Mouse (Mus musculus): ENCODE measurements around the gene Olfr463. TPM values are rescaled to one million over a fixed set of nuclear protein-coding genes. Genes with fewer than 3 reads are reported as not detected.

Olfr463 gene
- polyA plus RNA-seq, 1 experiment from 2014 or later, result not detected

GRCm38 (mm10) chr11:87859273-87859672 is 37.9 kb downstream of the Olfr463 start:
- Histone ChIP-seq H3K36me3 (ENCODE audit: control insufficient read depth, insufficient read depth, low read length) (0 out of 2 replicates have a peak, but pooled peaks cover 7% of the 10 kb centered on the region), H3K9me3 (ENCODE audit: control insufficient read depth, low read length) (no peaks in the 10 kb centered on the region), H3K9ac (replicated peaks; ENCODE audit: low read depth, low read length) (no peak overlapping the region), H3K4me2 (ENCODE audit: low read depth, low read length) (no peak overlapping the region), H3K4me3 (ENCODE audit: low read depth, low read length) (no peak overlapping the region), H3K4me1 (ENCODE audit: control insufficient read depth, insufficient read depth, low read length) (no peaks in the 10 kb centered on the region), H3K27ac (ENCODE audit: low read depth, low read length) (no peak overlapping the region), H3K27me3 (ENCODE audit: control insufficient read depth, insufficient read depth, low read length) (no peaks in the 10 kb centered on the region)
- no peak for ATAC-seq (ENCODE audit: low read depth)
- 92% methylated on average over 11 of the region's 11 CpGs for WGBS

- Histone ChIP-seq H3K9me3 (ENCODE audit: control insufficient read depth, low read length) (no peaks in the 10 kb centered on the region), H3K4me2 (ENCODE audit: low read depth, low read length) (no peak overlapping the region), H3K4me1 (ENCODE audit: control insufficient read depth, insufficient read depth, low read length) (0 out of 2 replicates have a peak, but pooled peaks cover 3% of the 10 kb centered on the region), H3K4me3 (ENCODE audit: low read depth, low read length) (no peak overlapping the region), H3K9ac (replicated peaks; ENCODE audit: low read depth, low read length) (no peak overlapping the region), H3K27ac (ENCODE audit: low read depth, low read length) (no peak overlapping the region), H3K27me3 (ENCODE audit: control insufficient read depth, insufficient read depth, low read length) (no peaks in the 10 kb centered on the region), H3K36me3 (ENCODE audit: control insufficient read depth, insufficient read depth, low read length) (0 out of 2 replicates have a peak, but pooled peaks cover 7% of the 10 kb centered on the region)
- ATAC-seq (ENCODE audit: low read depth), result no peak
- WGBS, result 96% methylated on average over 7 of the region's 7 CpGs
Measured at GRCm38 (mm10) chr11:87854550-87854949, 42.6 kb downstream of the Olfr463 start.

GRCm38 (mm10) chr11:87853597-87853954 is 43.6 kb downstream of the Olfr463 start:
- H3K4me3 ChIP-seq (ENCODE audit: low read depth, low read length), result peak overlapping the region; percentile 51
- H3K27ac ChIP-seq (ENCODE audit: low read depth, low read length), result peak overlapping the region; percentile 41; the same call in 1 of the 2 replicates
- H3K27me3 ChIP-seq (ENCODE audit: control insufficient read depth, insufficient read depth, low read length), result no peaks in the 10 kb centered on the region
- peak; percentile 25; the same call in 1 of the 2 replicates for ATAC-seq (ENCODE audit: low read depth)
- peak overlapping the region; percentile 43 for H3K9ac ChIP-seq (replicated peaks; ENCODE audit: low read depth, low read length)
- H3K36me3 ChIP-seq (ENCODE audit: control insufficient read depth, insufficient read depth, low read length), result 0 out of 2 replicates have a peak, but pooled peaks cover 7% of the 10 kb centered on the region
- H3K4me1 ChIP-seq (ENCODE audit: control insufficient read depth, insufficient read depth, low read length), result 0 out of 2 replicates have a peak, but pooled peaks cover 3% of the 10 kb centered on the region
- H3K4me2 ChIP-seq (ENCODE audit: low read depth, low read length), result peak overlapping the region; percentile 63
- no peaks in the 10 kb centered on the region for H3K9me3 ChIP-seq (ENCODE audit: control insufficient read depth, low read length)
- 29% methylated on average over 8 of the region's 8 CpGs for whole genome bisulfite sequencing

GRCm38 (mm10) chr11:87852690-87853596 is 44.2 kb downstream of the Olfr463 start, which contains the start of gene Mks1:
Gene Mks1, plus strand, starts transcription at chr11:87853215.
- Histone ChIP-seq H3K4me3 (ENCODE audit: low read depth, low read length) (peak within 1 kb of the TSS; percentile 51), H3K4me2 (ENCODE audit: low read depth, low read length) (peak within 1 kb of the TSS; percentile 63), H3K9me3 (ENCODE audit: control insufficient read depth, low read length) (no peaks in the 10 kb centered on the region), H3K27me3 (ENCODE audit: control insufficient read depth, insufficient read depth, low read length) (no peaks in the 10 kb centered on the region), H3K9ac (replicated peaks; ENCODE audit: low read depth, low read length) (peak within 1 kb of the TSS; percentile 43), H3K4me1 (ENCODE audit: control insufficient read depth, insufficient read depth, low read length) (0 out of 2 replicates have a peak, but pooled peaks cover 3% of the 10 kb centered on the region), H3K36me3 (ENCODE audit: control insufficient read depth, insufficient read depth, low read length) (0 out of 2 replicates have a peak, but pooled peaks cover 2% of the 10 kb centered on the region), H3K27ac (ENCODE audit: low read depth, low read length) (peak within 1 kb of the TSS; percentile 41; the same call in 1 of the 2 replicates)
- 5% methylated on average over 40 of the region's 40 CpGs for WGBS
- ATAC-seq (ENCODE audit: low read depth), result peak; percentile 98

GRCm38 (mm10) chr11:87847884-87848283 is 49.3 kb downstream of the Olfr463 start:
- Histone ChIP-seq H3K9me3 (ENCODE audit: control insufficient read depth, low read length) (no peaks in the 10 kb centered on the region), H3K4me3 (ENCODE audit: low read depth, low read length) (no peak overlapping the region), H3K27ac (ENCODE audit: low read depth, low read length) (no peak overlapping the region), H3K4me2 (ENCODE audit: low read depth, low read length) (no peak overlapping the region), H3K36me3 (ENCODE audit: control insufficient read depth, insufficient read depth, low read length) (no peaks in the 10 kb centered on the region), H3K27me3 (ENCODE audit: control insufficient read depth, insufficient read depth, low read length) (no peaks in the 10 kb centered on the region), H3K9ac (replicated peaks; ENCODE audit: low read depth, low read length) (no peak overlapping the region), H3K4me1 (ENCODE audit: control insufficient read depth, insufficient read depth, low read length) (no peaks in the 10 kb centered on the region)
- ATAC-seq (ENCODE audit: low read depth), result no peak
- WGBS, result 70% methylated on average over 6 of the region's 6 CpGs

- Histone ChIP-seq H3K4me1 (ENCODE audit: control insufficient read depth, insufficient read depth, low read length) (no peaks in the 10 kb centered on the region), H3K27ac (ENCODE audit: low read depth, low read length) (no peak overlapping the region), H3K4me2 (ENCODE audit: low read depth, low read length) (no peak overlapping the region), H3K9ac (replicated peaks; ENCODE audit: low read depth, low read length) (no peak overlapping the region), H3K36me3 (ENCODE audit: control insufficient read depth, insufficient read depth, low read length) (no peaks in the 10 kb centered on the region), H3K27me3 (ENCODE audit: control insufficient read depth, insufficient read depth, low read length) (no peaks in the 10 kb centered on the region), H3K9me3 (ENCODE audit: control insufficient read depth, low read length) (no peaks in the 10 kb centered on the region), H3K4me3 (ENCODE audit: low read depth, low read length) (no peak overlapping the region)
- ATAC-seq (ENCODE audit: low read depth), result no peak
- 84% methylated on average over 12 of the region's 12 CpGs for WGBS
Measured at GRCm38 (mm10) chr11:87846968-87847600, 50.1 kb downstream of the Olfr463 start.

Other genes starting within 250 kb of the Olfr463 start
- 0.71 and 1.1 TPM in 2 replicates for gene Rnf43, start 234.7 kb downstream of the Olfr463 start, polyA plus RNA-seq (2014; fragmentation: Nextera tagmentation; extraction: Ambion mirVana)
- gene Supt4a, start 159.8 kb downstream of the Olfr463 start, polyA plus RNA-seq (2014; fragmentation: Nextera tagmentation; extraction: Ambion mirVana), result 137 and 139 TPM in 2 replicates
- gene Tspoap1, start 136.8 kb downstream of the Olfr463 start, polyA plus RNA-seq (2014; fragmentation: Nextera tagmentation; extraction: Ambion mirVana), result 47.8 and 55.2 TPM in 2 replicates
- gene Mpo, start 103.8 kb downstream of the Olfr463 start, polyA plus RNA-seq (2014; fragmentation: Nextera tagmentation; extraction: Ambion mirVana), result 0.31 and 2.2 TPM in 2 replicates
- gene Lpo, start 69.1 kb downstream of the Olfr463 start, polyA plus RNA-seq (2014; fragmentation: Nextera tagmentation; extraction: Ambion mirVana), result 0.93 and 1.3 TPM in 2 replicates
- gene Mks1, start 44.2 kb downstream of the Olfr463 start, polyA plus RNA-seq (2014; fragmentation: Nextera tagmentation; extraction: Ambion mirVana), result 10.4 and 11.1 TPM in 2 replicates
- 0.28 and 0.46 TPM in 2 replicates for gene Epx, start 21.9 kb downstream of the Olfr463 start, polyA plus RNA-seq (2014; fragmentation: Nextera tagmentation; extraction: Ambion mirVana)
- not detected in 2 replicates for gene Olfr462, start 5.1 kb downstream of the Olfr463 start, polyA plus RNA-seq (2014; fragmentation: Nextera tagmentation; extraction: Ambion mirVana)
- gene Olfr464, start 23.6 kb upstream of the Olfr463 start, polyA plus RNA-seq (2014; fragmentation: Nextera tagmentation; extraction: Ambion mirVana), result 0.13 and 0.31 TPM in 2 replicates
- 30.5 and 37.9 TPM in 2 replicates for gene Dynll2, start 90.1 kb upstream of the Olfr463 start, polyA plus RNA-seq (2014; fragmentation: Nextera tagmentation; extraction: Ambion mirVana)
- 235 and 280 TPM in 2 replicates for gene Srsf1, start 150.0 kb upstream of the Olfr463 start, polyA plus RNA-seq (2014; fragmentation: Nextera tagmentation; extraction: Ambion mirVana)
- gene Vezf1, start 170.9 kb upstream of the Olfr463 start, polyA plus RNA-seq (2014; fragmentation: Nextera tagmentation; extraction: Ambion mirVana), result 50.2 and 53.5 TPM in 2 replicates
- 34.0 and 38.3 TPM in 2 replicates for gene Cuedc1, start 200.7 kb upstream of the Olfr463 start, polyA plus RNA-seq (2014; fragmentation: Nextera tagmentation; extraction: Ambion mirVana)